Mouse (Mus musculus) frontal cortex, postnatal 25 days (tissue): ENCODE measurements around the gene Igfbp4.

ENCODE experiments used
- DNase-seq, 2 experiments: peaks; one replicate each; pipeline ENCODE4 v3.0.0; 2022; ENCODE audit warnings: low spot score in 2 of 2

Igfbp4 gene

DNA sequence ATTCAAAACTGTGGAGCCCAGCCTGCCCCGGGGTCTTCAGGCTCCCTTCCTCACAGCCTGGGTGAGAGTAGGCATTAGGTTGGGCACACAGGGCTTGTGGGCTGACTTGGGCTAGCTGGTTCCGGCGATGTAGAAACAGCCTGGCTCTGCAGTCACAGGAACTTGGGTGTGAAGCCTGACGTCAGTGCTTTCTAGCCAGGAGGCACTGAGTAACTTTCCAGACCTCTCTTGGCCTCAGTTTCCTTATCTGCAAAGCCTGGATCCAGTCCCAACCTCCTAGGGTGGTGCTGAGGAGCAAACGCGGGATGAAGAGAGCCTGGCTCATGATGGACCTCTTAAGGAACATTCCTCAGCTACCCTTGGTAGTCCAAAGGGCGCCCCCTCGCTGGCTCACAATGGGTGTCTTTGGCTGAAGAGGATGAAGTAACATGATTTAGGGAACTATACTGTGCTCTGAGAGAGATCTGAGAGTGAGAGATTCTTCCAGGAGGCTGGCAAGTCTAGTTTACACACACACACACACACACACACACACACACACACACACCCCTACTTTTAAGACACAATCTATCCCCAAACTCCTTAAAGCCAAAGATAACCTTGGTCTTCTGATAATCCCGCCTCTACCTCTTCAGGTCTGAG lies 40.0 kb downstream of the Igfbp4 start:
- DNase-seq = no peak

GRCm38 (mm10) chr11:99081566-99081965 lies 40.5 kb downstream of the Igfbp4 start:
- no peak for DNase-seq

DNA sequence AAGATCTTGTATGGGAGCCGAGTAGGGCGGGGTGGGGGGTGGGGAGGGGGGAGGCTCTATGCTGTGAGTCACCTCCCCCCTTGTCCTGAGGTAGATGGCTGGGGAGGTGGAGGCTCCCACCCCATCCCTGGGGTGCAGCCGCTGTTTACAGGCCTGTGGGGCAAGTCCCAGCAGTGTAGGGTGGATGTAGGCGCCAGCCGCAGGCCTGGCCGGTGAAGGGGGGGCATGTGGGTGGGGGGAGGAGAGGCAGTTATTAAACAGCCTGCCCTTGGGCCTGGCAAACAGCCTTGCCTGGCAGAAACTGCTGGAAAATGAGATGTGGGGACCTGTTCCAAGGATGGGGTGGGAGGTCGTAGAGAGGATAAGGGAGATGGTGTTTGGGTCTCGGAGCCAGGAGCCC lies 41.1 kb downstream of the Igfbp4 start:
- no peak for DNase-seq

- DNase-seq = no peak
These were observed 42.5 kb downstream of the Igfbp4 start for GRCm38 (mm10) chr11:99083516-99083915.

DNA sequence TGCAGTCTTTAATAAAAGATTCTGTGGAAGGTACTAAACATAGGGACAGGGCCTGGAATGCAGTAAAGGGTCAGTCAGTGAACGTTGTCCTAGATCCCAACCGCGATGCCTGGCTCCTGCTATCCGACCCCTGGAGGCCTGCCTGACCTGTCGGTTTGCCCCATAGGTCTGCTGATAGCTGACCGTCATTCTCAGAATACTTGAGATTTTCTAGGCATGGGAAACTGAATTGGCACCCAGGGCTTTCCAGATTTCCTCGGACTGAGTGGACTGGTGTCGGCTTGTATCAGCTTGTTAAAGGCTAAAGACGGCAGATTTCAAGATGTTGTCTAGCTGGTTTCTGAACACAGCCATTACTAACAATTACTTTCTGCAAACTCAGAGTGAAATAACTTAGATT lies 43.3 kb downstream of the Igfbp4 start:
- DNase-seq = no peak

- no peak for DNase-seq
These were observed 47.4 kb downstream of the Igfbp4 start for GRCm38 (mm10) chr11:99088486-99088885.

- DNase-seq = no peak
These were observed 48.1 kb downstream of the Igfbp4 start, which contains the start of gene Tns4 for GRCm38 (mm10) chr11:99089077-99089601. Tns4 (minus strand) TSS chr11:99089306.

- no peak for DNase-seq
These were observed 49.3 kb downstream of the Igfbp4 start for GRCm38 (mm10) chr11:99090391-99090790.

- DNase-seq = no peak
These were observed 50.6 kb downstream of the Igfbp4 start for GRCm38 (mm10) chr11:99091666-99092065.

- DNase-seq = no peak
These were observed 52.7 kb downstream of the Igfbp4 start for GRCm38 (mm10) chr11:99093740-99094139.

GRCm38 (mm10) chr11:99094911-99095676 lies 54.0 kb downstream of the Igfbp4 start:
- DNase-seq = no peak

DNA sequence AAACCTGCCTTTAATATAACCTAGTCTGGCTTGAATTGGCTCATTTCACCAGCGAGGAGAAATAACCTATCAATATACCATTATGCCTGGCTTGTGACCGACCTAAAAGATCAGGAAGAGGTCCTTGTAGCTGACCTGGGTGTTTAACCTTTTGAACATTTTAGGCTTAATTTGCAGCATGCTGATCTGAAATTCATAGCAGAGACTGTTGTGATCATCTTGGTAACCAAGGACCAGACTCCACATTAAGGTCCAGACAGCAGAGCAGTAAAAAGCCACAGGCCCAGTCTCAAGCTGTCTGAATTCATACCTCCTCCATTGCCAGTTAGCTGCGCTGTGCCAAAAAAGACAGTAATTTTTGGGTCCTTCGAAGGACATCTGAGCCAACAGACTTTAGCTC lies 54.7 kb downstream of the Igfbp4 start:
- no peak for DNase-seq

GRCm38 (mm10) chr11:99096417-99096816 lies 55.4 kb downstream of the Igfbp4 start:
- no peak for DNase-seq

DNA sequence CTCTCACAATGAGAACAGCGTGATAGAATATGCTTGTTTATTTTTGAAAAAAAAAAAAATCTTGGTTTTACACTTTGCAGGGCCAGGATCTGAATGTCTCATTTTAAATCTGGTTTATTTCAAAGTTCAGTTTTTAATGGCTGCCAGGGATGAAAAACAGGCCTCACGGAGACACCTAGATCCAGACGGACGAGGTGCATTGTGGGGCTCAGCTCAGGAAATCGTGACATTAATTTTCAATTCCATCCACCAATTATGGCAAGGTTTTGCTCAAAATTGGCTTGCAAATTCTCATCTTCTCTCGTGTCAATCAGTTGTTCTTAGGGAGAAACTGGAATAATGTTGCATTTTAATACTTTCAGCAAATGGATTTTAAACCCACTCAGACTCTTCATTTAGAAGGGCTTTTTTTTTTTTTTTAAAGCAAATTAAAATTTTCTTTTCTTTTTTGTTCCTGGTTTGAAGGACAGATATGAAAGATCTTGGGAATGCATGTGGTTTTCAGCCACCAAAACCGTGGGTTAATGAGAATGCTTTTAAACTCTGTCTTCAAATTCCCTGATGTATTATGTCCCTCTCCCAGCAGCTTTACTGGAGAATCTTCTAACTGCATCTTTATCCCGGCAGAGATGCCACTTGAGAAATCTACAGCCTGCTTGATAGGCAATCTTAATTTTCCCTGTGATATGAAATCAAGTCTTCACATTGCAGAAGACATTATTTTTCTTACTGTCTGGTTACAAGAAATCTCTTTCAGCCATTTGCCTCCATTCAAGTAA lies 56.1 kb downstream of the Igfbp4 start:
- no peak for DNase-seq

- no peak for DNase-seq
These were observed 57.9 kb downstream of the Igfbp4 start for GRCm38 (mm10) chr11:99098924-99099323.

DNA sequence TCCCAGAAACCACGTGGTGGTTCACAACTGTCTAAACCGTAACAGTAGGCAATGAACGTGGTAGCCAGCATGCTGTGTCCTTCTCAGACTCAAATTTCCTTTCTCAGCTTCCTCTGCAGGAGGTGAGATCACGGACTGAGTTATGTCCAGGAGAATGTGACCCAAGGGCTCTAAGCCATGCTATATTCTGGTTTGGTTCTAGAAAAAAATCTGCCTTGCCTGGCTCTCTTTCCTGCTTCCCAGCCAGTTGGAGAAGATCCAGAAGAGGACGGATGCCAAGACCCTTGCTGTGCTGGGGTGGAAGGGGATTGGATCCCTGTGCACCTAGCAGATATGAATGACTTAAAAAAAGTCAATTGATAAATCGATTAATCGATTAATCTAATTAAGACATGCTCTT lies 58.5 kb downstream of the Igfbp4 start:
- no peak for DNase-seq

GRCm38 (mm10) chr11:99100215-99100614 lies 59.2 kb downstream of the Igfbp4 start:
- DNase-seq = no peak

- DNase-seq = no peak
These were observed 60.6 kb downstream of the Igfbp4 start for GRCm38 (mm10) chr11:99101693-99102092.

- no peak for DNase-seq
These were observed 61.7 kb downstream of the Igfbp4 start for GRCm38 (mm10) chr11:99102575-99103270.
